Mouse (Mus musculus) liver, embryonic 11.5 days (tissue): ENCODE results near the gene Gjc2. TPM values are rescaled to one million over a fixed set of nuclear protein-coding genes. Genes with fewer than 3 reads are reported as not detected.

Experiments used
- polyA plus RNA-seq: library from polyadenylated mRNA; unstranded; fragments of >200 nt; fragmentation: Nextera tagmentation; extraction: Ambion mirVana; gene quantifications from 2 replicates; pipeline ENCODE4 v1.2.1, GENCODE M21; 2014

Gjc2 gene
- polyA plus RNA-seq, 1 experiment from 2014 or later: 0.07 TPM

Other genes starting within 250 kb of the Gjc2 start
- 229 and 240 TPM in 2 replicates for gene Rnf187, start 244.3 kb downstream of the Gjc2 start, polyA plus RNA-seq
- gene Hist3h2ba, start 234.3 kb downstream of the Gjc2 start, polyA plus RNA-seq: 6.3 and 6.9 TPM in 2 replicates
- gene Hist3h2a, start 228.5 kb downstream of the Gjc2 start, polyA plus RNA-seq: 12.0 and 14.5 TPM in 2 replicates
- 0.23 and 0.38 TPM in 2 replicates for gene Trim17, start 228.5 kb downstream of the Gjc2 start, polyA plus RNA-seq
- 17.3 and 17.8 TPM in 2 replicates for gene Trim11, start 205.1 kb downstream of the Gjc2 start, polyA plus RNA-seq
- 0.64 and 1.2 TPM in 2 replicates for gene Obscn, start 46.8 kb downstream of the Gjc2 start, polyA plus RNA-seq
- gene Iba57, start 19.5 kb downstream of the Gjc2 start, polyA plus RNA-seq: 6.8 and 6.9 TPM in 2 replicates
- gene Guk1, start 9.0 kb upstream of the Gjc2 start, polyA plus RNA-seq: 131 and 134 TPM in 2 replicates
- gene Mrpl55, start 19.3 kb upstream of the Gjc2 start, polyA plus RNA-seq: 104 and 106 TPM in 2 replicates
- 38.4 and 41.3 TPM in 2 replicates for gene 2310033P09Rik, start 25.1 kb upstream of the Gjc2 start, polyA plus RNA-seq
- 505 and 548 TPM in 2 replicates for gene Arf1, start 45.1 kb upstream of the Gjc2 start, polyA plus RNA-seq
- gene Wnt3a, start 107.5 kb upstream of the Gjc2 start, polyA plus RNA-seq: not detected in 2 replicates
- gene Wnt9a, start 123.7 kb upstream of the Gjc2 start, polyA plus RNA-seq: 0.56 and 0.82 TPM in 2 replicates
- not detected in 2 replicates for gene Prss38, start 192.4 kb upstream of the Gjc2 start, polyA plus RNA-seq